Mouse (Mus musculus) hindbrain, embryonic 11.5 days (tissue): ENCODE measurements at regions not wholly inside any gene's neighbourhood (a gene's known extent, or its start where the extent isn't known, plus 50 kb on each side); places are given as distances from the start of the nearest gene placed in this dataset.

Experiments used
- ATAC-seq: fragments of 200-750 bp; cut with Nextera tagmentation; 2 replicates; pipeline ENCODE4 v1.8.0; 2017; ENCODE audit warnings: mild to moderate bottlenecking, moderate TSS enrichment, moderate library complexity; ENCODE audit not compliant: low FRiP score
- DNase-seq: peaks from one replicate; pipeline ENCODE4 v3.0.0-alpha.2; 2015; ENCODE audit warnings: low spot score
- H3K27ac ChIP-seq: fragments of 300-500 bp; sonication (generic); 2 replicates; pipeline ENCODE4 v1.5.1; 2014; ENCODE audit warnings: mild to moderate bottlenecking, low read depth, low read length
- H3K27me3 ChIP-seq: fragments of 300-500 bp; sonication (generic); 2 replicates; pipeline ENCODE4 v1.6.1; 2014; ENCODE audit warnings: mild to moderate bottlenecking, low read length, moderate library complexity, mixed read lengths; ENCODE audit not compliant: control insufficient read depth, insufficient read depth
- H3K36me3 ChIP-seq: fragments of 300-500 bp; sonication (generic); 2 replicates; pipeline ENCODE4 v1.6.1; 2014; ENCODE audit warnings: mild to moderate bottlenecking, low read length, moderate library complexity, mixed read lengths; ENCODE audit not compliant: control insufficient read depth, insufficient read depth
- H3K4me1 ChIP-seq: fragments of 300-500 bp; sonication (generic); replicated peaks from 2 replicates; pipeline ENCODE4 v1.6.1; 2014; ENCODE audit warnings: low read length, mixed read lengths; ENCODE audit not compliant: control insufficient read depth, insufficient read depth
- H3K4me2 ChIP-seq: fragments of 300-500 bp; sonication (generic); replicated peaks from 2 replicates; pipeline ENCODE4 v1.6.1; 2014; ENCODE audit warnings: mild to moderate bottlenecking, low read depth, low read length
- H3K4me3 ChIP-seq: fragments of 300-500 bp; sonication (generic); 2 replicates; pipeline ENCODE4 v1.5.1; 2014; ENCODE audit warnings: low read depth, low read length
- H3K9ac ChIP-seq: fragments of 300-500 bp; sonication (generic); 2 replicates; pipeline ENCODE4 v1.6.1; 2014; ENCODE audit warnings: low read depth, low read length
- H3K9me3 ChIP-seq: fragments of 300-500 bp; sonication (generic); 2 replicates; pipeline ENCODE4 v1.6.1; 2016; ENCODE audit warnings: low read length; ENCODE audit not compliant: control insufficient read depth
- WGBS: fragments of 180-500 bp; shearing (Covaris S2); extraction: QIAGEN DNeasy Blood & Tissue Kit; methylation state at CpG from one replicate; pipeline ENCODE4 v1.1.7; 2014; 5-methylcytosine and 5-hydroxymethylcytosine counted together

DNA sequence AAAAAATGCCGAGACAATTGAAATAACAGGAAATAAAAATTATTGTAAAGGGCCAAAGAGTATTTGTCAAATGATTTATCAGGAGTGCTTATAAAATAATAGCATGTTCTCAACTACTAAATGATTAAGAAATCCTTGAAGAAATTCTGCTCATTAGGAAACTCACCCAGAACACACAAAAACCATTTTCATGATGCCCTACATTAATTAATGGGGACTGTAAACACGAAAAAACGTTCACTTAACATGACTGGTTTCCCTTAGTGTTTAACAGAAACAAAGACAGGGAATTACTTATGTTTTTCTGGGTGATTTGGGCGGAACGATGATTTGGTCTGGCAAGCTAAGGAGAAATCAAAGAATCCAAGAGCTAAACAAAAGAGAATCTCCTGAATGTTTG is 278.1 kb downstream of the Tox3 start:
- Histone ChIP-seq H3K27ac (no peak overlapping the region), H3K4me2 (no peak overlapping the region)

DNA sequence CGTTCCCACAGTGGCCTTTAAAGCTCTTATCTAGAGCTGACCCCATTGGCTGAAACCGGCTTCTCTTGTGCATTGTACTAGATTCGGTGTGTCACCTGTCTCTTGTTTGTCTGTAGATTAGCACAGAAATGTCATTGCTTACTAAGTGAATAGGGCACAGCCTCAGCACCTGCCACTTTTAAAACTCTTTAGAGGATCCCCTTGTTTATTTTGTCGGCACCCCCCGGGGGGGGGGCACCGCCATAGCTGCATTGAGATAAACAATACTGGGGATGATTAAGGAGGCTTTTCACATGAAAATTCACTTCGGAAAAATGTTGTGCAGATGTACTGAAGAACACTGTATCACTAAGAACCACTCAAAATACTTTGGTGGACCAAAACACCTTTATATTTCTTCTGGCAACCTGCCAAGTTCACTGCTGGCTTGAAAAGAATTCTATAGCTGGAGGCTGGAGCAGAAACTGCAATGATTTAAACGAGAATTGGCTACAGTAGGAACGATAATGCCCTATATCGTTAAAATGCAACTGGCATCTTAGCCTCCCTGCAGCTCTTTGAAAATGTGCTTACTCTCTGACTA is 278.6 kb downstream of the Tox3 start:
- no peaks in the 10 kb centered on the region for H3K27me3 ChIP-seq
- WGBS: 23% methylated on average over 10 of the region's 10 CpGs
- peak overlapping the region; percentile 36; the same call in 1 of the 2 replicates for H3K27ac ChIP-seq
- no peak overlapping the region for H3K9ac ChIP-seq
- no peak overlapping the region for H3K4me2 ChIP-seq
- no peaks in the 10 kb centered on the region for H3K9me3 ChIP-seq
- H3K4me1 ChIP-seq: 0 out of 2 replicates have a peak, but pooled peaks cover 2% of the 10 kb centered on the region
- ATAC-seq (no peak), DNase-seq (peak; percentile 26)
- no peaks in the 10 kb centered on the region for H3K36me3 ChIP-seq
- H3K4me3 ChIP-seq: no peak overlapping the region

More for the DNA sequence above, 278.1 kb downstream of the Tox3 start:
- WGBS: 74% methylated on average over 5 of the region's 5 CpGs
- Histone ChIP-seq H3K4me3 (no peak overlapping the region), H3K27me3 (no peaks in the 10 kb centered on the region), H3K9me3 (no peaks in the 10 kb centered on the region), H3K9ac (no peak overlapping the region), H3K4me1 (0 out of 2 replicates have a peak, but pooled peaks cover 2% of the 10 kb centered on the region), H3K36me3 (no peaks in the 10 kb centered on the region)
- no peak for DNase-seq
- no peak for ATAC-seq

DNA sequence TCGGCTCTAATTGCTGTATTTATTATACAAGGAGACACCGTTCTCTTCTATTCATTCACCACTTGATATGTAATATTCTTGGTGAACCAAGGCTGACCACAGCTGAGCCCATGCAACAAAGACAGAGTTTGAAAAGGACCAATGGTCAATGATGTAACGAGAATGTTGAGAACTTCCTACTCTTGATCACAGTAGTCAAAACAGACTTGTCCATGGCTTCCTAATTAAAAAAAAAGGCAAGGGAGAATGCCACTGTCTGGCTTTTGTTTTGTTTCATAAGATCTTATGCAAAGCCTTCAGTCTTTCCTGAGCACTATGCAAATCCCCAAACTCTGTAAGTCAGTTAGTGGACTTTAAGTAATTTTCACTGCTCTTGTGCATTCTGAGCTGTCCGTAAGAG is 279.7 kb downstream of the Tox3 start:
- H3K27me3 ChIP-seq: no peaks in the 10 kb centered on the region
- DNase-seq (no peak), ATAC-seq (no peak)
- no peaks in the 10 kb centered on the region for H3K9me3 ChIP-seq
- whole genome bisulfite sequencing: 88% methylated on average over 4 of the region's 4 CpGs
- no peaks in the 10 kb centered on the region for H3K36me3 ChIP-seq
- H3K4me3 ChIP-seq: no peak overlapping the region
- H3K9ac ChIP-seq: no peak overlapping the region
- no peak overlapping the region for H3K27ac ChIP-seq
- no peak overlapping the region for H3K4me2 ChIP-seq
- H3K4me1 ChIP-seq: 0 out of 2 replicates have a peak, but pooled peaks cover 2% of the 10 kb centered on the region

DNA sequence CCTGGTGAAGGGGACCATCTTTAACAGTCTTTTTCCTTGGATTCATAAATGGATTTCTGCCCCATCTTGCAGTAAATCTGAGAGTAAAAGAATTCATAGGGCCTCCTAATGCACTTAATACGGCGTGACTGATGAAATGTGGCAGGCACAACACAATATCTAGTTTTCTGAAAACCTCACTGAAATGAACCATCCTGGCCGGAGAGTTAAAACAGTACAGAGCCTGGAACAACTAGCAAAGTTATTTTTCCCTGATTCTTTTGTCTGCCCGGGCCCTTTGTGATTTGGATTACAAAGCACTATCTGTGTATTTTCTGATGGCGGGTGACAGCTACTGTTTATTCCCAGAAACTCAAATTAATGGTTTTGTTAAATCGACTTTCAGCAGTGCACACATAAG is 283.8 kb downstream of the Tox3 start:
- no peak for ATAC-seq
- H3K4me1 ChIP-seq: no peaks in the 10 kb centered on the region

DNA sequence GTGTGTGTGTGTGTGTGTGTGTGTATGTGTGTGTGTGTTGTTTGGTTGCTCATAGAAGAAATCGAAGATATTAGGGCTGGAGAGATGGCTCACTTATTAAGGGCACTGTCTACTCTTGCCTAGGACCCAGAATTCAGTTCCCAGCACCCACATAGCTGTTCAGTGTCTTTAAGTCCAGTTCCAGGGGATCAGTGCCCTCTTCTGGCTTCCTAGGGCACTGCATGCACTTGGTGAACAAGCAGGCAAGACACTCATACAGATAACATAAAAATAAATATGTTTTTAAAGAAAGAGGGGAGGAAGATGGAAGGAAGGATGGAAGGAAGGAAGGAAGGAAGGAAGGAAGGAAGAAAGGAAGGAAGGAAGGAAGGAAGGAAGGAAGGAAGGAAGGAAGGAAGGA is 284.9 kb downstream of the Tox3 start:
- Histone ChIP-seq H3K36me3 (no peaks in the 10 kb centered on the region), H3K4me2 (no peak overlapping the region), H3K9ac (no peak overlapping the region), H3K9me3 (no peaks in the 10 kb centered on the region), H3K27me3 (no peaks in the 10 kb centered on the region), H3K4me3 (no peak overlapping the region), H3K4me1 (no peaks in the 10 kb centered on the region), H3K27ac (no peak overlapping the region)
- 95% methylated on average over 1 of the region's 1 CpGs for WGBS
- ATAC-seq: no peak
- DNase-seq: no peak

More for the DNA sequence above, 283.8 kb downstream of the Tox3 start:
- DNase-seq: peak; percentile 29
- WGBS: 43% methylated on average over 6 of the region's 6 CpGs
- Histone ChIP-seq H3K27me3 (no peaks in the 10 kb centered on the region), H3K9me3 (no peaks in the 10 kb centered on the region), H3K36me3 (no peaks in the 10 kb centered on the region), H3K27ac (0 out of 2 replicates have a peak overlapping the region, but pooled peaks have one; percentile 39), H3K4me2 (no peak overlapping the region), H3K4me3 (no peak overlapping the region), H3K9ac (no peak overlapping the region)

DNA sequence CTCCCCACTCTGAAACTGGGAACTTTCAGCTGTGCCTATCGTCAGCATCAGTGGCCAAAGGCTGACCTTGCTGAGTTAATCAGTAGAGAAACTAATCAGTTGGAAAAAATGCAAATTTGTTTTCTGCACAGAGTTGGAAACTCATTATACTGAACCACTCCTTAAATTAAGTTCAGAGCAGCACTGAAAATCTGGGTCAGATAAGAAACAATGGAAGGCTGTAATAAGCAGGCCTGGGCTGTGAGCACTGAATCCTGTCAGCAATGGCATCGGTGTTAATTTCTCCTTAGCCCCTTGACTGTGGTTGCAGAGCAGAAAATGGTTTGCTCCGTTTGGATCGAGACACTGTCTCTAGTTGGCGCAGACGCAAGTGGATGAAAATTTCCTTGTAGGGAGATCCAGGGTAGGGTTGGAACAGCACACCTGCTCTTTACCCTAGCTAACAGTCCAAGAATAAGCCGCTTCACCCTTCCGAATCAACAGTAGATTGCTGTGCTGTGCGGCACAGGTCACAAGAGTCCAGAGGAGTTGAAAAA is 289.4 kb downstream of the Tox3 start:
- H3K27me3 ChIP-seq: no peaks in the 10 kb centered on the region
- no peak overlapping the region for H3K27ac ChIP-seq
- H3K9ac ChIP-seq: no peak overlapping the region
- H3K4me3 ChIP-seq: no peak overlapping the region
- ATAC-seq: no peak
- DNase-seq: no peak
- no peaks in the 10 kb centered on the region for H3K36me3 ChIP-seq
- no peaks in the 10 kb centered on the region for H3K4me1 ChIP-seq
- no peaks in the 10 kb centered on the region for H3K9me3 ChIP-seq
- 78% methylated on average over 9 of the region's 9 CpGs for WGBS
- no peak overlapping the region for H3K4me2 ChIP-seq

DNA sequence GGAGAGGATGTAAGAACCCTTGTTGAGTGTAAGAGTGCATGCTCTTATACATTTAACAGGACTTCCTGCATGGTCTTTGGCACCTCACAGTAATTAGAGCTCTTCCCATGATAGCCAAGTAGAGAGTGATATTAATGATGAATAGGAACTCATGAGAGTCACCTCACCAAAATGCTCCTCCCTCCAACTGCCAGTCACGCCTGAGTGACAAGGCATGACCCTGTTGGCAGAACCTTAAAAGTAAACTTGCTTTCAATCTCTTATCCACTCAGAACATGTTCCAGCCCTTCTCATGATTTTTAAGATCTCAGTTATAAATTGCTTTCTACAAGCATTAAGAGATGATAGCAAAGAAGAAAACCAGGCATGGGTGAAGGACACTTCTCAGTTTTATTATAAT is 291.8 kb downstream of the Tox3 start:
- ATAC-seq: no peak
- no peak overlapping the region for H3K4me2 ChIP-seq
- no peak overlapping the region for H3K9ac ChIP-seq
- WGBS: 91% methylated on average over 1 of the region's 1 CpGs
- no peak overlapping the region for H3K27ac ChIP-seq
- no peak overlapping the region for H3K4me3 ChIP-seq
- no peaks in the 10 kb centered on the region for H3K9me3 ChIP-seq
- no peaks in the 10 kb centered on the region for H3K36me3 ChIP-seq
- H3K27me3 ChIP-seq: no peaks in the 10 kb centered on the region
- no peaks in the 10 kb centered on the region for H3K4me1 ChIP-seq
- no peak for DNase-seq

DNA sequence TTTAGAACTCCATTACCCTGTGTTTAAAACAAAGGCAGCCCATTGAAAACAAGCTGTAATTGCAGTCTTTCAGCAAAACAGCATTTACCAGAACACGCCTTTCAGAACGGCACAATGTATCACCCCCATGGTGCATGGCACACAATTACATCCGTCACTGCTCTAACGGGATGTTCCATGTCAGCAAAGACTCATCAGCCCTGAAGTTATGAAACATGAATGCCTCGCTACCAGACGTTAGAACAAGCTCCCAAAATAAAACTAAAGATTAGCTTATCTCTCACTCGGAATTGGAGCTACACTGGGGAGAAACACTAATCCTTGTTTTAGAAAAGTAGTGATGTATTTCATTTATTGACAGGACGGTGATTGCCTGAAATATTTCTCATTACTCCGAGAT is 301.4 kb downstream of the Tox3 start:
- no peak for ATAC-seq
- Histone ChIP-seq H3K4me1 (no peaks in the 10 kb centered on the region), H3K27ac (no peak overlapping the region), H3K9me3 (no peaks in the 10 kb centered on the region), H3K36me3 (no peaks in the 10 kb centered on the region), H3K9ac (no peak overlapping the region), H3K27me3 (no peaks in the 10 kb centered on the region), H3K4me2 (no peak overlapping the region), H3K4me3 (no peak overlapping the region)
- DNase-seq: no peak
- WGBS: 75% methylated on average over 9 of the region's 9 CpGs

DNA sequence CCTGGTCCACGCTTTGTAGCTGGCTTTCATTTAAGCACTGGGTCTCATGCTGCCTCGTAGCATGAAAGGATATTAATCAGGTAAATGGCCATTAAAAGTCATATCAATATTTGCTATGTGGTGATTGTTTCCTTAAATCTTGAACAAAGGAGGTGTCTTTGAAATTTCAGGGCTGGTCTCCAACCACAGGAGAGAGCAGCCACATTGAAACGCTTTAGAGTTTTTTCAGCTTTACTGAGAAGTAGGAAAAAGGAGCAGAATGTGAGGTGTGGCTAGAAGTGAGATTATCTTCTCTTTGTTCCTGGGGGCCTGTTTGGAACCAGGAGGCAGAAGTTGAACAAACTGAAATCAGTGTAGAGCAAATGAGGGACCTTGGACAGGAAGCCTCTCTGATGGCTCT is 311.7 kb downstream of the Tox3 start:
- no peaks in the 10 kb centered on the region for H3K9me3 ChIP-seq
- 72% methylated on average over 3 of the region's 3 CpGs for WGBS
- DNase-seq: no peak
- H3K4me2 ChIP-seq: no peak overlapping the region
- no peaks in the 10 kb centered on the region for H3K36me3 ChIP-seq
- H3K4me1 ChIP-seq: no peaks in the 10 kb centered on the region
- no peak overlapping the region for H3K4me3 ChIP-seq
- no peak overlapping the region for H3K9ac ChIP-seq
- ATAC-seq: no peak
- H3K27me3 ChIP-seq: no peaks in the 10 kb centered on the region
- H3K27ac ChIP-seq: no peak overlapping the region
